Mouse (Mus musculus) MEL (cell line): ENCODE data around the gene Kyat1. TPM values are rescaled to one million over a fixed set of nuclear protein-coding genes. Genes with fewer than 3 reads are reported as not detected.

Experiments used
- DNase-seq: peaks from one replicate; pipeline ENCODE4 v3.0.0; 2011; ENCODE audit warnings: low read depth, low spot score
- H3K27ac ChIP-seq: 2 replicates; pipeline ENCODE4 v1.5.1; 2012; ENCODE audit warnings: low read depth, mild to moderate bottlenecking, control low read depth, low read length, moderate library complexity; ENCODE audit not compliant: control insufficient read depth
- H3K27me3 ChIP-seq, 2 experiments: fragments of 150-350 bp in 1 of 2; sonication (generic) in 1 of 2; 2 replicates each; pipeline ENCODE4 v1.6.1; 2012; ENCODE audit warnings: low read length in 2 of 2, mild to moderate bottlenecking in 2 of 2, improper control_type of control experiment in 1 of 2, moderate library complexity in 1 of 2; ENCODE audit not compliant: insufficient read depth in 2 of 2, control insufficient read depth in 1 of 2
- H3K36me3 ChIP-seq, 2 experiments: 2 replicates each; pipeline ENCODE4 v1.6.1; 2012 to 2014; ENCODE audit warnings: low read length in 2 of 2, improper control_type of control experiment in 1 of 2, inconsistent platforms in 1 of 2, mild to moderate bottlenecking in 1 of 2; ENCODE audit not compliant: insufficient read depth in 2 of 2, control insufficient read depth in 1 of 2
- H3K4me1 ChIP-seq, 2 experiments: fragments of 150-350 bp in 1 of 2; sonication (generic) in 1 of 2; 2 replicates each; pipeline ENCODE4 v1.6.1; 2012; ENCODE audit warnings: low read length in 2 of 2, improper control_type of control experiment in 1 of 2, mild to moderate bottlenecking in 1 of 2; ENCODE audit not compliant: insufficient read depth in 2 of 2, control insufficient read depth in 1 of 2
- H3K4me3 ChIP-seq, 2 experiments: fragments of 150-350 bp in 1 of 2; sonication (generic) in 1 of 2; 2 replicates each; pipeline ENCODE4 v1.5.1; 2012; ENCODE audit warnings: low read depth in 2 of 2, low read length in 2 of 2, mild to moderate bottlenecking in 2 of 2, moderate library complexity in 2 of 2, control low read depth in 1 of 2, improper control_type of control experiment in 1 of 2; ENCODE audit not compliant: control insufficient read depth in 1 of 2, insufficient read depth in 1 of 2
- H3K79me2 ChIP-seq: 2 replicates; pipeline ENCODE4 v1.6.1; 2012; ENCODE audit warnings: mild to moderate bottlenecking, low read length, moderate library complexity; ENCODE audit not compliant: control insufficient read depth, poor library complexity, insufficient read depth
- H3K9ac ChIP-seq: 2 replicates; pipeline ENCODE4 v1.6.1; 2012; ENCODE audit warnings: low read depth, mild to moderate bottlenecking, control low read depth, low read length, moderate library complexity; ENCODE audit not compliant: control insufficient read depth, poor library complexity, severe bottlenecking
- H3K9me3 ChIP-seq: fragments of 150-350 bp; sonication (generic); replicated peaks from 2 replicates; pipeline ENCODE4 v1.6.1; 2012; ENCODE audit warnings: mild to moderate bottlenecking, low read length, improper control_type of control experiment, moderate library complexity; ENCODE audit not compliant: insufficient read depth
- CHD1 ChIP-seq: IDR thresholded peaks from 2 replicates; pipeline ENCODE4 v1.6.1; 2012; ENCODE audit warnings: low read depth, mild to moderate bottlenecking, inconsistent platforms, low read length, improper control_type of control experiment
- CHD2 ChIP-seq: IDR thresholded peaks from 2 replicates; pipeline ENCODE4 v1.6.1; 2011; ENCODE audit warnings: low read length, improper control_type of control experiment
- CTCF ChIP-seq, 3 experiments: IDR thresholded peaks in 2 of 3; conservative IDR thresholded peaks in 1 of 3; 2 replicates each; pipeline ENCODE4 v1.5.1; 2011 to 2012; ENCODE audit warnings: low read length in 3 of 3, low read depth in 2 of 3, mild to moderate bottlenecking in 2 of 3, improper control_type of control experiment in 1 of 3, inconsistent platforms in 1 of 3, mixed read lengths in 1 of 3, moderate library complexity in 1 of 3; ENCODE audit not compliant: control insufficient read depth in 1 of 3, insufficient read depth in 1 of 3, poor library complexity in 1 of 3, severe bottlenecking in 1 of 3
- EP300 ChIP-seq, 2 experiments: IDR thresholded peaks; 2 replicates each; pipeline ENCODE4 v1.6.1; 2011; ENCODE audit warnings: improper control_type of control experiment in 2 of 2, low read length in 2 of 2, low read depth in 1 of 2, mild to moderate bottlenecking in 1 of 2
- ETS1 ChIP-seq: IDR thresholded peaks from 2 replicates; pipeline ENCODE4 v1.6.1; 2012; ENCODE audit warnings: low read depth, mild to moderate bottlenecking, inconsistent platforms, low read length, improper control_type of control experiment, moderate library complexity
- GABPA ChIP-seq: IDR thresholded peaks from 2 replicates; pipeline ENCODE4 v1.6.1; 2012; ENCODE audit warnings: low read depth, mild to moderate bottlenecking, inconsistent platforms, low read length, improper control_type of control experiment, moderate library complexity
- GATA1 ChIP-seq: IDR thresholded peaks from 2 replicates; pipeline ENCODE4 v1.6.1; 2011; ENCODE audit warnings: low read depth, low read length, improper control_type of control experiment
- KAT2A ChIP-seq: conservative IDR thresholded peaks from 2 replicates; pipeline ENCODE4 v1.6.1; 2012; ENCODE audit warnings: low read depth, low read length, improper control_type of control experiment, inconsistent platforms
- MYB ChIP-seq: IDR thresholded peaks from 2 replicates; pipeline ENCODE4 v1.6.1; 2011; ENCODE audit warnings: mild to moderate bottlenecking, low read depth, low read length, improper control_type of control experiment
- MYC ChIP-seq: IDR thresholded peaks from 2 replicates; pipeline ENCODE4 v1.6.1; 2011; ENCODE audit warnings: low read depth, mild to moderate bottlenecking, low read length, improper control_type of control experiment, moderate library complexity
- NELFE ChIP-seq: IDR thresholded peaks from 2 replicates; pipeline ENCODE4 v1.6.1; 2011; ENCODE audit warnings: low read depth, low read length, improper control_type of control experiment
- POLR2A ChIP-seq, 2 experiments: IDR thresholded peaks; 2 replicates each; pipeline ENCODE4 v1.6.1; 2011 to 2012; ENCODE audit warnings: low read length in 2 of 2, mild to moderate bottlenecking in 2 of 2, control low read depth in 1 of 2, improper control_type of control experiment in 1 of 2, low read depth in 1 of 2, moderate library complexity in 1 of 2; ENCODE audit not compliant: control insufficient read depth in 1 of 2, insufficient read depth in 1 of 2, poor library complexity in 1 of 2
- POLR2AphosphoS2 ChIP-seq: IDR thresholded peaks from 2 replicates; pipeline ENCODE4 v1.6.1; 2011; ENCODE audit warnings: low read length, improper control_type of control experiment
- RAD21 ChIP-seq: IDR thresholded peaks from 2 replicates; pipeline ENCODE4 v1.6.1; 2011; ENCODE audit warnings: mild to moderate bottlenecking, low read depth, low read length, improper control_type of control experiment
- RCOR1 ChIP-seq: IDR thresholded peaks from 2 replicates; pipeline ENCODE4 v1.6.1; 2012; ENCODE audit warnings: low read depth, mild to moderate bottlenecking, inconsistent platforms, low read length, improper control_type of control experiment
- USF1 ChIP-seq: IDR thresholded peaks from 2 replicates; pipeline ENCODE4 v1.6.1; 2014; ENCODE audit warnings: low read depth, mild to moderate bottlenecking, inconsistent platforms, low read length, improper control_type of control experiment, moderate library complexity
- ZC3H11A ChIP-seq: IDR thresholded peaks from 2 replicates; pipeline ENCODE4 v1.6.1; 2012; ENCODE audit warnings: low read depth, mild to moderate bottlenecking, inconsistent platforms, low read length, improper control_type of control experiment
- ZMIZ1 ChIP-seq: IDR thresholded peaks from 2 replicates; pipeline ENCODE4 v1.6.1; 2012; ENCODE audit warnings: low read depth, mild to moderate bottlenecking, inconsistent platforms, low read length, improper control_type of control experiment, moderate library complexity
- polyA plus RNA-seq, 2 experiments: library from polyadenylated mRNA; stranded (reverse) in 1 of 2; unstranded in 1 of 2; fragments of >175 nt in 1 of 2; fragments of >200 nt in 1 of 2; gene quantifications; 2 replicates each; pipeline versions ENCODE4 v1.2.1 to v1.2.4; 2012; ENCODE audit warnings: low replicate concordance in 2 of 2, low read depth in 1 of 2; ENCODE audit not compliant: insufficient read length in 2 of 2, insufficient read depth in 1 of 2, missing spikeins in 1 of 2
- total RNA-seq: library from RNA; depleted of rRNA; stranded (reverse); fragments of 300-350 nt; gene quantifications from 2 replicates; pipeline ENCODE4 v1.2.3, GENCODE M21; 2012

Gene Kyat1
- total and polyA plus RNA-seq, 3 experiments = 9.5 to 14.9 TPM; not detected in 1

- TF ChIP-seq GABPA (no peak), CHD1 (no peak), ZMIZ1 (0 out of 2 replicates have a peak, but pooled peaks have one; percentile 21), NELFE (peak; percentile 16; the same call in 1 of the 2 replicates)
These were observed at the start of gene Kyat1 (continued) for GRCm38 (mm10) chr2:30205629-30206357.

- no peaks in the 10 kb centered on the region for H3K27me3 ChIP-seq
- no peak for DNase-seq
- peaks cover under 1 to 9% of the 10 kb centered on the region in 2 experiments; a peak in 3 of 4 replicates for H3K36me3 ChIP-seq
- H3K9me3 ChIP-seq = no peaks in the 10 kb centered on the region
- H3K79me2 ChIP-seq = no peaks in the 10 kb centered on the region
- H3K4me3 ChIP-seq = no peak overlapping the region
- TF ChIP-seq EP300 (IDR thresholded peaks at IDR 0.05; ENCODE audit: low read depth in 1 of 2, low read length in 2 of 2) (no peak), MYB (no peak), ETS1 (no peak), KAT2A (no peak), CHD2 (no peak), USF1 (no peak), MYC (no peak), CTCF (IDR thresholded peaks at IDR 0.05 in 2 of 3, conservative IDR thresholded peaks at IDR 0.05 in 1 of 3; ENCODE audit: control insufficient read depth in 1 of 3, insufficient read depth in 1 of 3, low read depth in 2 of 3, low read length in 3 of 3, poor library complexity in 1 of 3, severe bottlenecking in 1 of 3) (no peak), POLR2AphosphoS2 (no peak), RAD21 (no peak), ZMIZ1 (no peak), RCOR1 (no peak), POLR2A (IDR thresholded peaks at IDR 0.05; ENCODE audit: control insufficient read depth in 1 of 2, insufficient read depth in 1 of 2, low read depth in 1 of 2, low read length in 2 of 2, poor library complexity in 1 of 2) (no peak)
- no peak overlapping the region for H3K9ac ChIP-seq
- no peak overlapping the region for H3K27ac ChIP-seq
- peaks cover 5 to 8% of the 10 kb centered on the region in 2 experiments for H3K4me1 ChIP-seq
These were observed 48.2 kb upstream of the Kyat1 start for GRCm38 (mm10) chr2:30253809-30254208.

GRCm38 (mm10) chr2:30252521-30252920 is 46.9 kb upstream of the Kyat1 start:
- H3K36me3 ChIP-seq = peaks cover 3 to 9% of the 10 kb centered on the region in 2 experiments

More at GRCm38 (mm10) chr2:30252521-30252920, 46.9 kb upstream of the Kyat1 start:
- DNase-seq = no peak
- TF ChIP-seq MYC (no peak), GATA1 (no peak), ZC3H11A (no peak), RAD21 (no peak), ZMIZ1 (no peak), NELFE (no peak)
- Histone ChIP-seq H3K27ac (no peak overlapping the region), H3K27me3 (no peaks in the 10 kb centered on the region), H3K79me2 (no peaks in the 10 kb centered on the region), H3K4me3 (no peak overlapping the region), H3K9ac (no peak overlapping the region), H3K4me1 (peaks cover 5 to 8% of the 10 kb centered on the region in 2 experiments), H3K9me3 (no peaks in the 10 kb centered on the region)
